Mouse (Mus musculus): ENCODE measurements around the gene 4932438A13Rik. TPM values are rescaled to one million over a fixed set of nuclear protein-coding genes. Genes with fewer than 3 reads are reported as not detected.
A peak's percentile ranks its signal among the peaks of the same experiment; 100 is the strongest.

The 4932438A13Rik gene
- polyA plus RNA-seq (2015; fragmentation: Nextera tagmentation; extraction: Ambion mirVana), result 30.5 and 37.0 TPM in 2 replicates

DNA sequence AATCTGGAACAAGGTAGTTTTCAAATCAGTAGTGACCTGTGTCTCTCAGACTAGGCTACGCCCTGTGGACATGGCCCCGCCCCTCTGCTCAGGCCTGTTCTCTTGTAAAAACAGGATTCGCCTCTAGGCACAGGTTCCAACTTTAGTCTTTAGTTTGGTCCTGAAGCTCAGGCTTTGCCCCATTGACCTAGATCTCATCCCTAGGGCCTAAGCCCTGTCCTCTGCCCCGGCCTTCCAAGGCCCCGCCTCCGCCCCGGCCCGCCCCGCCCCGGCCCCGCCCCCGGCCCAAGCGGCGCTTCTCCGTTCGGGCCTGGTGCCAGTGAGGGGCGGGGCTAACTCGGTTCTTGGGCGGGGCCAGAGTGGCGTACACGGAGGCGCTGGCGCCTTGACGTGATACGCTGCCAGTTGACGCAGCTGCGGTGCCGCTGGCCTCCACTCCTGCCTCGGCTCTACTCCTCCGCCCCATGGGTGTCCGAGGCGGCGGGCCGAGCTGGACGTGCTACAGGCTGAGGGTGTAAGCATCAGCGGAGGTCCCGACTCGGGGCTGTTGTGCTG is at the start of gene 4932438A13Rik:
TSS of gene 4932438A13Rik (plus strand) at position 384 of the 555 bp plus-strand sequence.
- Histone ChIP-seq H3K4me1 (replicated peaks; ENCODE audit: insufficient read depth, low read length) (0 out of 2 replicates have a peak, but pooled peaks cover 3% of the 10 kb centered on the region), H3K4me3 (replicated peaks; ENCODE audit: low read depth, low read length) (peak within 1 kb of the TSS; percentile 87), H3K27me3 (ENCODE audit: insufficient read depth, low read length) (no peaks in the 10 kb centered on the region), H3K4me2 (ENCODE audit: low read length) (peak within 1 kb of the TSS; percentile 77), H3K27ac (peak within 1 kb of the TSS; percentile 85), H3K9me3 (replicated peaks; ENCODE audit: low read length) (no peaks in the 10 kb centered on the region), H3K9ac (ENCODE audit: low read depth, low read length) (peak within 1 kb of the TSS; percentile 89), H3K36me3 (ENCODE audit: insufficient read depth, low read length) (0 out of 2 replicates have a peak, but pooled peaks cover 4% of the 10 kb centered on the region)
- ATAC-seq (replicated peaks; ENCODE audit: low FRiP score, low read depth) (peak; percentile 99), DNase-seq (ENCODE audit: low spot score) (peak; percentile 94)
- WGBS, result 2% methylated on average over 38 of the region's 38 CpGs
- TF ChIP-seq CTCF (IDR thresholded peaks at IDR 0.05; ENCODE audit: low read depth), result no peak

DNA sequence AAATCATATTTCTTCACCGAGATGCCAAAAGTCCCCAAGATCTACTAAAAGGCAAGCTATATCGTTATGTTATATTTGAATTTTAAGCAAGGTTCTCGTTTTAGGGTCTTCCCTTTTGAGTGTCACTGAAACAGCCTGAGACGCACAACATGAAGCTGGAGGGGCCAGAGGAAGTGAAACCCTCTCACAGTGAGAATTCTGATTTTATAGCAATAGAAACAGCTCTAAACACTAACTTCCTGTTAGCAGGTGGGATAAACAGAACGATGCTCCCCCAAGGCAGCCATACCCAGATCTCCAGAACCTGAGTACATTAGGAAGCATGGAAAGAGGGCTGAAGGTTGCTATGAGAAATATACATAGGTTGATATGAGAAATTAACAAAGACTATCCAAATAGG is 46.3 kb upstream of the 4932438A13Rik start:
- H3K36me3 ChIP-seq (ENCODE audit: insufficient read depth, low read length), result no peaks in the 10 kb centered on the region

DNA sequence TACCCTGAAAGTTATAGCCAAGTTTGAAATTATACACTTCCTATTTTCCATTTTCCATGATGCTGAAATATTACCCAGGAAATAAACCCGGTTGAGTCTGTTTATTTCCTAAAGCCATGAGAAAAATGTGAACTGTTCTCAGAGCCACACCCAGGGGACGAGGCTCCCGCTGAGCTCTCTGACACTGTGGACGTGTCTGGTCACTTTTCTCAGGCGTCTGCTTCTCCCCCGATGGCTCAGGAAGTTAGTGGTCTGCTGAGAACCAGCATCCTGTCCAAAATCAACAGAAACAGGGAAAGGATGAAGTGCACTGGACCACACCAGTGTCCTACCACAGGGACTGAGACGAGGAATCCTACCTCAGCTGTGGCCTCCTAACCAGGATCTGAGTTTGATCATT is 43.5 kb upstream of the 4932438A13Rik start:
- Histone ChIP-seq H3K27me3 (ENCODE audit: insufficient read depth, low read length) (no peaks in the 10 kb centered on the region), H3K9ac (ENCODE audit: low read depth, low read length) (no peak overlapping the region), H3K9me3 (replicated peaks; ENCODE audit: low read length) (no peaks in the 10 kb centered on the region), H3K27ac (no peak overlapping the region), H3K4me3 (replicated peaks; ENCODE audit: low read depth, low read length) (no peak overlapping the region), H3K4me2 (ENCODE audit: low read length) (no peak overlapping the region), H3K36me3 (ENCODE audit: insufficient read depth, low read length) (no peaks in the 10 kb centered on the region), H3K4me1 (replicated peaks; ENCODE audit: insufficient read depth, low read length) (no peaks in the 10 kb centered on the region; the same call in 1 of the 2 replicates)
- ATAC-seq (replicated peaks; ENCODE audit: low FRiP score, low read depth) (no peak), DNase-seq (ENCODE audit: low spot score) (peak; percentile 43)
- TF ChIP-seq CTCF (IDR thresholded peaks at IDR 0.05; ENCODE audit: low read depth), result no peak
- WGBS, result 43% methylated on average over 7 of the region's 7 CpGs

More for the DNA sequence above, 46.3 kb upstream of the 4932438A13Rik start:
- Histone ChIP-seq H3K9ac (ENCODE audit: low read depth, low read length) (no peak overlapping the region), H3K4me2 (ENCODE audit: low read length) (no peak overlapping the region), H3K9me3 (replicated peaks; ENCODE audit: low read length) (no peaks in the 10 kb centered on the region), H3K27me3 (ENCODE audit: insufficient read depth, low read length) (no peaks in the 10 kb centered on the region), H3K4me3 (replicated peaks; ENCODE audit: low read depth, low read length) (no peak overlapping the region), H3K27ac (no peak overlapping the region), H3K4me1 (replicated peaks; ENCODE audit: insufficient read depth, low read length) (no peaks in the 10 kb centered on the region; the same call in 1 of the 2 replicates)
- 87% methylated on average over 5 of the region's 5 CpGs for WGBS
- ATAC-seq (replicated peaks; ENCODE audit: low FRiP score, low read depth) (no peak), DNase-seq (ENCODE audit: low spot score) (no peak)
- TF ChIP-seq CTCF (IDR thresholded peaks at IDR 0.05; ENCODE audit: low read depth), result no peak

DNA sequence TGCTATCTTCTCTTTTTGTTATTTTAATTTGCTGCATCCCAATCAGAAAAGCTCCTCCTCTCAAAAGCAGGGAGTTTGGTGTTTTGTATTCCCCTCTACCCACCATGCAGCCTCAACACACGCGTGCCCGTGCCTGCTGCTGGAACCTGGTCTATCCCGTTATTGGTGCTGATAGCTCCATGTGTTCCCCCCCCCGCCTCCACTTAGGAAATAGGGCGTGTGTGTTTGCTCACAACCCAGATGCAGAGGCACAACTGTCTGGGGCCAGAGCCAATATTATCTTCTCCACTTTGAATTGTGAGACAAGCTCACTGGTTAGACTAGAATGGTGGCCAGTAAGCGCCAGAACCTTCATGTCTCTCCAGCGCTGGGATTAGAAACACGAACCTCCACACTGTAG is 41.9 kb upstream of the 4932438A13Rik start:
- DNase-seq (ENCODE audit: low spot score) (no peak), ATAC-seq (replicated peaks; ENCODE audit: low FRiP score, low read depth) (no peak)
- Histone ChIP-seq H3K9me3 (replicated peaks; ENCODE audit: low read length) (no peaks in the 10 kb centered on the region), H3K27me3 (ENCODE audit: insufficient read depth, low read length) (no peaks in the 10 kb centered on the region), H3K9ac (ENCODE audit: low read depth, low read length) (no peak overlapping the region), H3K4me3 (replicated peaks; ENCODE audit: low read depth, low read length) (no peak overlapping the region), H3K27ac (no peak overlapping the region), H3K36me3 (ENCODE audit: insufficient read depth, low read length) (no peaks in the 10 kb centered on the region), H3K4me1 (replicated peaks; ENCODE audit: insufficient read depth, low read length) (no peaks in the 10 kb centered on the region; the same call in 1 of the 2 replicates), H3K4me2 (ENCODE audit: low read length) (no peak overlapping the region)
- TF ChIP-seq CTCF (IDR thresholded peaks at IDR 0.05; ENCODE audit: low read depth), result no peak
- WGBS, result 86% methylated on average over 9 of the region's 9 CpGs

DNA sequence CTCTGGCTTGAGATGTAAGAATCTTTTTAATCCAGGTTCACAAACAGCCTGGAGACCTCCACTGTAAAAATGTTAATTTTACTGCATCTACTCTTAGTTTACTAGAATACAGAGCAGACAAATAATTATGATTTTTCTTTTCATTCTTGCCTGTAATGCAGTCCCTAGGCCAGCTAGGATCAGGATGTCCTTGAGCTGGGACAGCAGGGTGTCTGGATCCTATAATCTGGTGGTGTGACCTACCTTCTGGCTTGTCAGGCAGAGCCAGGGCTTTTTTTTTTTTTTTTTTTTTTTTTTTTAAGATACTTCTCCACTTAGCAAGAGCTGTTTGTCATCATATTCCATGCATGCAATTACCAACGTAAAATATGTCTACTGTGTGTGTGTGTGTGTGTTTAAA is 37.8 kb upstream of the 4932438A13Rik start:
- 45% methylated on average over 1 of the region's 1 CpGs for WGBS
- no peak for TF ChIP-seq CTCF (IDR thresholded peaks at IDR 0.05; ENCODE audit: low read depth)
- Histone ChIP-seq H3K9me3 (replicated peaks; ENCODE audit: low read length) (no peaks in the 10 kb centered on the region), H3K4me1 (replicated peaks; ENCODE audit: insufficient read depth, low read length) (no peaks in the 10 kb centered on the region; the same call in 1 of the 2 replicates), H3K9ac (ENCODE audit: low read depth, low read length) (no peak overlapping the region), H3K27me3 (ENCODE audit: insufficient read depth, low read length) (no peaks in the 10 kb centered on the region), H3K36me3 (ENCODE audit: insufficient read depth, low read length) (no peaks in the 10 kb centered on the region), H3K4me2 (ENCODE audit: low read length) (no peak overlapping the region), H3K4me3 (replicated peaks; ENCODE audit: low read depth, low read length) (no peak overlapping the region), H3K27ac (no peak overlapping the region)
- ATAC-seq (replicated peaks; ENCODE audit: low FRiP score, low read depth) (no peak), DNase-seq (ENCODE audit: low spot score) (no peak)

DNA sequence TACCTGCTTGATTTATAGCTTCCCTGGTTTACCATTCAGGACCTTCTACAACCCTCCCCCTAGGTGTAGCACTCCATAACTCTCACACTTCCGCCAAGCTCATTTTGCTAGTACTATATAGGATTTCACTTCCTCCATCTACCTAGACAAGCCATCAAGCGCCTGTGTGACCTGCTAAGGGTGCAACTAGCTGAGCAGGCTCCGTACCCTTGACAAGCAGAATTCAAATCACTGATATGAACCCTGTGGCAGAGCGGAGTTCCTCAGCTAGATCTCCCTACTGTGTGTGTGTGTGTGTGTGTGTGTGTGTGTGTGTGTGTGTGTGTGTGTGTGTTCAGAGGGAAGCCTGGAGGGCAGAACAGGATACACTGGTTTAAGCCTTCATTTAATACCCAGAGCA is 37.4 kb upstream of the 4932438A13Rik start:
- TF ChIP-seq CTCF (IDR thresholded peaks at IDR 0.05; ENCODE audit: low read depth), result no peak
- WGBS, result 70% methylated on average over 4 of the region's 4 CpGs

More for the DNA sequence above, 37.4 kb upstream of the 4932438A13Rik start:
- Histone ChIP-seq H3K9me3 (replicated peaks; ENCODE audit: low read length) (no peaks in the 10 kb centered on the region), H3K36me3 (ENCODE audit: insufficient read depth, low read length) (no peaks in the 10 kb centered on the region), H3K27me3 (ENCODE audit: insufficient read depth, low read length) (no peaks in the 10 kb centered on the region), H3K9ac (ENCODE audit: low read depth, low read length) (no peak overlapping the region), H3K4me1 (replicated peaks; ENCODE audit: insufficient read depth, low read length) (no peaks in the 10 kb centered on the region; the same call in 1 of the 2 replicates), H3K4me2 (ENCODE audit: low read length) (no peak overlapping the region), H3K27ac (no peak overlapping the region), H3K4me3 (replicated peaks; ENCODE audit: low read depth, low read length) (no peak overlapping the region)
- DNase-seq (ENCODE audit: low spot score) (no peak), ATAC-seq (replicated peaks; ENCODE audit: low FRiP score, low read depth) (no peak)
